Mouse (Mus musculus) frontal cortex, adult (tissue): Measurements from ENCODE around the gene Olfr1025-ps1.

Source experiments
- ATAC-seq: cut with Nextera tagmentation; 2 replicates; pipeline ENCODE4 v1.9.2; 2017; ENCODE audit warnings: mild to moderate bottlenecking, moderate library complexity, mixed read lengths; ENCODE audit not compliant: low TSS enrichment

The Olfr1025-ps1 gene

DNA sequence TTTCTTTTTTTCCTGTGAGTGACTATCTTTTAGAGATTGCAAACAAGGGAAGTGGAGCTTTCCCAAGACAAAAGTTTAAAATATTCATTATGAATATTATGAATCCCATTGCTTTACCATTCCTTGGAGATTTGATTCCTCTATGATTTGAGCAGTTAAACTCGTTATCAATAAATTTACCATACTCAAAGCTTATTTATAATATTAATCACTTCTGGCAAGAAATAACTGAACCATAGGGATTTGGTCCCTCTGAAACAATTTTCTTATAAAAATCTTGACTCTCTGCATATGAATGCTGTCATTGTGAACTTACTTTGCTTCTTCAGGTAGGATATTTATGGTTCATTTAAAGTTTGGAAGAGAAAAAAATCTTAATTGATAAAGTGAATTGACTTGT, at the start of gene Olfr1025-ps1:
Olfr1025-ps1 (plus strand) TSS at position 301 of the 400 bp plus-strand sequence.
- no peak for ATAC-seq

DNA sequence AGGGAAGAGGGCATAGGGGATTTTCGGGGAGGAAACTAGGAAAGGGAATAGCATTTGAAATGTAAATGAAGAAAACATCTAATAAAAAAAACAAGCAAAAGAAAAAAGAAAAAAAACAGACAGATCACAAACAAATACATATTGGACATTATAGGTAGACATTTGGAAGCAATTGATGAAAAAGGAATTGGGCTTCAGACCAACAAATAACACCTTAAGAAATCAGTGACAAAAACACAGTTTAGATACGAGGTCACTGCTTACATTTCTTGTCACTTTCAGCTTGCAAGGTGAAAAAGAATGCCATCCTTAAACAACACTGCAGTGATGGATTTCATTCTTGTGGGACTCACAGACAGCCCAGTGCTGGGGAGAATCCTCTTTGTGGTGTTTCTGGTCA, 46.7 kb upstream of the Olfr1025-ps1 start, which contains the start of gene Olfr1022:
Olfr1022 (plus strand) TSS at position 301 of the 400 bp plus-strand sequence.
- ATAC-seq = no peak

- no peak for ATAC-seq
Observed at GRCm38 (mm10) chr2:85885340-85885739, 29.7 kb upstream of the Olfr1025-ps1 start, which contains the start of gene Olfr1023. TSS of gene Olfr1023 (plus strand) at chr2:85885640.

- ATAC-seq = no peak
Observed at GRCm38 (mm10) chr2:85904952-85905351, 10.0 kb upstream of the Olfr1025-ps1 start, which contains the start of gene Olfr1024. TSS of gene Olfr1024 (minus strand) at chr2:85905052.

DNA sequence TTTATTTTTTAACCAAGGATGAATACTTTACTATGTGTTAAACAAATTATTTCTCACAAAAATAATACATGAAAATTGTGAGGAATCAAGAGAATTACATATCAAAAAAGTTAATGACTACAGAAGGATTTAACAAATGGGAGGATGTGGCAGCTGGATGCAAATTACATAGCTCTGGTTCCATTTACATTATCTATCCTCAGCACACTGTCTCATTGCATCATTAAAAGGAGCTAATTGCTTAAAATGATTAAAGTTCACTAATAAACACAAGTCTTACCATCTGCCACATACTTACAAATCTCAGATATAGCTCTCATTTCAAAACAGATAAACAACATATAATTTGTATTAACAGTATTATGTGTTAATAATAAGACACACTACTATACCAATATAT, 1.8 kb upstream of the Olfr1025-ps1 start:
- no peak for ATAC-seq

DNA sequence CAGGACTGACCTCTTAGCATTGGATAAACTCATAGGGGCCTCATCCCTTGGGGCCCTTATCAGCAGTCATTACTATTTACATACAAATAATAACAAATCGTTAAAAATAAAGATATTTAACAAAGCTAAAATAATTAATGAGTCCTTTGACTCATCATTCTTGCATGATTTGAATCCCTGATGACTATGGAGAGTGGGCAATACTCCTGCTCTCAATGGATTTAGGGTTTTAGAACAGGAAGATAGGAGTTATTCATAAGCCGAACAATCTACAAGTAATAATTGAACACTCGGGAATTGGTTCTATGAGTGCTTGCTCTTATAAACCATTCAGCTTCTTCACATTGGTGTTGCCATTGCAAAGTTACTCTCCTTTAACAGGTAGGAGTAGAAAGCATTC, 6.3 kb downstream of the Olfr1025-ps1 start, which contains the start of gene Olfr1026:
Olfr1026 (plus strand) TSS at position 301 of the 400 bp plus-strand sequence.
- no peak for ATAC-seq

DNA sequence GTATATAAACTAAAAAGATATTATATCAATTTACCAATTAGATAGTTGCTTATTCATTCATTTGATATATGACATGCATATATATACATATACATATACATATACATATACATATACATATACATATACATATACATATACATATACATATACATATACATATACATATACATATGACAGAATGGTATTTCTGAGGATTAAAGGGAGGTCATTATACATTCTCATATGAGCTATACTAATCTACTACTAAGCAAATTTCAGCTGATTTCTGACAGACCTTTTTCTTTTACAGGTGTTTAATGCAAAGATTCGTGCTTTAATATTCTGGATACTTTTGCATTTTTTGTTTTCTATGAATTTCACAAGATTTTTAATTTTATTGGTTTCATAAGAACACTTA, 35.1 kb downstream of the Olfr1025-ps1 start, which contains the start of gene Olfr1028:
Olfr1028 (plus strand) TSS at position 301 of the 400 bp plus-strand sequence.
- no peak for ATAC-seq
